8 mouse cellular contexts compared by ENCODE assay signal in genomic region chr17:87350471-87351240, GRCm38 (mm10).
A peak's percentile ranks its signal among the peaks of the same experiment; 100 is the strongest.
DNase-seq lines count a peak whose midpoint lies in the region; ATAC-seq lines count a peak whose summit lies in the region.

No protein-coding gene starts in this region.

- H3K36me3 ChIP-seq in embryonic facial prominence, embryonic 12.5 days, result no peaks in the 10 kb centered on the region
- H3K36me3 ChIP-seq in lung, embryonic 16.5 days (ENCODE audit: control insufficient read depth, insufficient read depth, low read length), result no peaks in the 10 kb centered on the region

- H3K4me2 ChIP-seq in embryonic facial prominence, embryonic 12.5 days (replicated peaks), result no peak overlapping the region
- no peak overlapping the region for H3K4me2 ChIP-seq in lung, embryonic 16.5 days (ENCODE audit: low read depth, low read length)

- peak; percentile 39 for DNase-seq in cerebellum, adult 9-10 months
- DNase-seq in heart, postnatal 14 days, result peak; percentile 47 to 68
- DNase-seq in ovary, adult 18-20 months (ENCODE audit: low spot score), result no peak
- no peak for DNase-seq in adrenal gland, adult 18-20 months (ENCODE audit: low spot score in 2 of 2)
- no peak for DNase-seq in c-Kit-positive CD71-positive TER-119-positive erythroid progenitor cells, embryonic 14.5 days (ENCODE audit: low spot score)

- H3K9me3 ChIP-seq in embryonic facial prominence, embryonic 12.5 days, result no peaks in the 10 kb centered on the region
- H3K9me3 ChIP-seq in lung, embryonic 16.5 days (ENCODE audit: control insufficient read depth, low read length), result no peaks in the 10 kb centered on the region

- H3K4me3 ChIP-seq in embryonic facial prominence, embryonic 12.5 days, result no peak overlapping the region
- no peak overlapping the region for H3K4me3 ChIP-seq in lung, embryonic 16.5 days (ENCODE audit: low read length)

- no peak for ATAC-seq in cerebellum, adult (ENCODE audit: insufficient number of reproducible peaks, low FRiP score, low TSS enrichment)
- peak; percentile 37 for ATAC-seq in embryonic facial prominence, embryonic 12.5 days (ENCODE audit: insufficient number of reproducible peaks, insufficient read depth, low FRiP score, low TSS enrichment)
- peak; percentile 65 for ATAC-seq in lung, embryonic 16.5 days (ENCODE audit: low read depth)

- H3K27ac ChIP-seq in embryonic facial prominence, embryonic 12.5 days, result peak overlapping the region; percentile 72
- H3K27ac ChIP-seq in lung, embryonic 16.5 days (ENCODE audit: low read length), result peak overlapping the region; percentile 55; the same call in 1 of the 2 replicates

- H3K27me3 ChIP-seq in embryonic facial prominence, embryonic 12.5 days, result no peaks in the 10 kb centered on the region
- no peaks in the 10 kb centered on the region for H3K27me3 ChIP-seq in lung, embryonic 16.5 days (ENCODE audit: control insufficient read depth, insufficient read depth, low read depth, low read length)

- H3K9ac ChIP-seq in embryonic facial prominence, embryonic 12.5 days, result no peak overlapping the region
- 0 out of 2 replicates have a peak overlapping the region, but pooled peaks have one; percentile 29 for H3K9ac ChIP-seq in lung, embryonic 16.5 days (ENCODE audit: low read length)

- intact Hi-C loops in heart, postnatal 14 days (cut with DNase I), result no loop called here

- WGBS in embryonic facial prominence, embryonic 12.5 days, result 29% methylated on average over 13 of the region's 13 CpGs
- WGBS in lung, embryonic 16.5 days, result 44% methylated on average over 13 of the region's 13 CpGs

- peaks cover 43% of the 10 kb centered on the region for H3K4me1 ChIP-seq in embryonic facial prominence, embryonic 12.5 days
- peaks cover 19% of the 10 kb centered on the region for H3K4me1 ChIP-seq in lung, embryonic 16.5 days (replicated peaks; ENCODE audit: control insufficient read depth, insufficient read depth, low read length)

Comparison
In these comparisons a context has a peak if more than half of its experiments do, and no peak if none do; other contexts are left out.
1. DNase-seq: peak in cerebellum, adult 9-10 months (single experiment) and heart, postnatal 14 days (2 of 2); none in ovary, adult 18-20 months (single experiment), adrenal gland, adult 18-20 months (0 of 2) and c-Kit-positive CD71-positive TER-119-positive erythroid progenitor cells, embryonic 14.5 days (single experiment).